Mouse (Mus musculus) cerebellum, adult 9-10 months (tissue): ENCODE measurements around the gene Ttc30a2.
"Not testable (repeated sequence)": the region's sequence is repeated elsewhere in the genome, so short reads cannot be mapped to it uniquely, and the experiment has no call there.

Source experiments
- DNase-seq: peaks from one replicate; pipeline ENCODE4 v3.0.0; 2022

Ttc30a2 gene

DNA sequence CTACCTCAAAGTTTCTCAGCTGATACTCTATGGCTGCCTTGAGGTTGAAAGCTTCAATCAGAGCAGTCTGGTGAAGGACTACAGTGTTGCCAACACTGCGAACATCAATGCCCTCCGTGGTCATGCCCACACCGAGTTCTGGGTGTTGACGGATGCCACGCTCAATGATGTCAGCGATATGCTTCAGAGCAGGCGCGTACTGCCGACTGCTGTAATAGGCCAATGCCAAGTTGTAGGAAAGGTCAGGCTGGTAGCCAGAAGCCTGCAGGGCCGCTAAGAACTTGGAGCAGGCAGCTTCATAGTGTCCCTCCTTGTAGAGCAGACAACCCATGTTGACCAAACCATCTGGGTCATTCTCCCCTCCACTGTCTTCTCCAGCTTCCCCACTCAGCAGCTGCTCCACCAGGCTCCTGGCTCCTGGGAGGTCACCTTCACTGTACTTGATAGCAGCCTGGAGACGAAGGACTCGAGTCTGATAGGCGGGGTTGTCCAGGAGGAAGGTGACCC is 3.0 kb upstream of the Ttc30a2 start:
- DNase-seq = peak; percentile 22

DNA sequence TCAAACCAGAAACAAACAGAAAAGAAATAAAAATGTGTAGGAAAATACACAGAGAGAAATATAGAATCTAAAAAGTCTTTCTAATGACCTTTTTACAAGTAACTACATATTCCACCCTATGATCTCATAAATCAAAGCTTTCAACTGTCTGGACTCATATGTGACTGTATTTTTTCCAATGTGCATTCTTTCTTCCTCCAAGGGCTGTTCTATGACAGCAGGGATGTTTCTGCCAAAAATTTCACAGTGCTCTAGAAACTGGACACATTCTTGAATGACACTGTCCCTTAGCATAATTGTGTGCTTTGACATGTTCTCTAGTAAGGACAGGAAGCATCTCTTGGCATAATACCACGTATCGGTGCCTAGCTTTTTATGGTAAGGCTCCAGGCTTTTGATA is 1.9 kb downstream of the Ttc30a2 start:
- not testable (repeated sequence) for DNase-seq

DNA sequence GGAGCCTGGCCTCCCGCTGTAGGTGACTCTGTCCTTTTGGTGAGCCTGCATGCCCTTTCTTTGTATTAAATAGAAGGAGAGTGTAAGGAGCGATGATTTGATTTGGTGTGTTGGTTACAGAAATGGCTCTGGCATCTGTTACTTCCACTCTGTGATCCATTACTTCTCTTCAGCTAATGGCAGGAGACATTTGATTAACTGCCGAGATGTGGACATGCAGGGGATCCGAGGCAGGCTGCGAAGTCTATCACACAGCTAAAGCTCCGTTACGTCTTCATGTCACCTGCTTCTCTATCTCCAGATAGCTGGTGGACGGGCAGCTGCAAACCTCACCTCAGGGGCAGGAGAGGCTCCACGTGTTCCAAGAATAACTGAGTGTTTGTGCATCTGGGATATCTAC is 3.8 kb downstream of the Ttc30a2 start:
- no peak for DNase-seq

DNA sequence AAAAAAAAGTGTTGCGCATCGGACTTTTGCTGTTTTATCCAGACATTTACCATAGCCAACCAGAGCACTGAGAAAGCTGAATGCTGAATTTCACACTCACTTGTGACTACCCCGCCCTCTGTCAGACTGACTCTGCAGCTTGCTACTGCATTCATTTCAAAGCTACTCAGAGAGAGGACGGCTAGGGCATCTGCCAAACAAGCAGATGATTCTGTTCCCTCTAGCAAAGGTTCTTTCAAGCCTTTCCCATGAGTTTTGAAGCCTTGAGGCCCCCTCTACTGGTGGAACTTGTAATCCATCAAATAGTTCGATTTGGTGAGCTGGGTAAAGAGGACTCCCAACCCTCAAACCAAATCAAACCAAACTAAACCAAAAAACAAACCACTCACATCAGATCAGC is 13.0 kb downstream of the Ttc30a2 start:
- DNase-seq = peak; percentile 82

DNA sequence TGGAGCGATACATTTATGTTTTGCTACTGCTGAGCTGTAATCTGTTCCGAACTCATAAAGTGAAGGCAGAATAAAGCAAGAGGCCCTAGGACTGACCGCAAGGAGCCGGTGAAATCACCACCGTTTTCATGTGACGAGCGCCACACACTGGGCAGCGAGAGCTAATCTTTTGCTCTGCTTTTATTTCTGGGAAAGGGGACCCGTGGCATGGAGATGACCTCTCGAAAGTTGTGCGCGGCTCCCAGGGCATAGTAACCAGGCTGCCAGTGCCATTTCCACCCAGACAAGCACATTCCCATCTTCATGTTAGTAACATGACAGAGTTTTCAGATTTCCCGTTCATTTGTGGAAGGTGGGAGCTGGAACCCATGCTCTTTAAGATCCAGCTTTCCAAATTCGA is 13.5 kb downstream of the Ttc30a2 start:
- peak; percentile 63 for DNase-seq

DNA sequence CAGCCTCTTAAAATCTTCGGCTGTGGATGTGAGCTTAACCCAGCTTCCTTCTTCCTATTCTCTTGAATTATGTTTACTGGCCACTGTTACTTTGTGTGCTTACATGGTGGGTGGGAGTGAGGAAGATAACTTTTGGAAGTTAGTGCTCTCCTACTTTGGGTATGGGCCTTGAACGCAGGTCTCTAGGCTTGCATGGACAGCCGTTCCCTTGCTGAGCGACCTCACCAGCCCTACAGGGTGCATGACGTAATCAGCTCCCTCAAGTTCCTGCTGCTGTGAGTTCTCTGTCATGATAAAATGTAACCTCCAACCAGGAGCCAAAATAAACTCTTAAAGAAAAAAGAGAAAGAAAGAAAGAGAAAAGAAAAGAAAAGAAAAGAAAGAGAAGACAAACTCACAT is 13.9 kb downstream of the Ttc30a2 start:
- no peak for DNase-seq

DNA sequence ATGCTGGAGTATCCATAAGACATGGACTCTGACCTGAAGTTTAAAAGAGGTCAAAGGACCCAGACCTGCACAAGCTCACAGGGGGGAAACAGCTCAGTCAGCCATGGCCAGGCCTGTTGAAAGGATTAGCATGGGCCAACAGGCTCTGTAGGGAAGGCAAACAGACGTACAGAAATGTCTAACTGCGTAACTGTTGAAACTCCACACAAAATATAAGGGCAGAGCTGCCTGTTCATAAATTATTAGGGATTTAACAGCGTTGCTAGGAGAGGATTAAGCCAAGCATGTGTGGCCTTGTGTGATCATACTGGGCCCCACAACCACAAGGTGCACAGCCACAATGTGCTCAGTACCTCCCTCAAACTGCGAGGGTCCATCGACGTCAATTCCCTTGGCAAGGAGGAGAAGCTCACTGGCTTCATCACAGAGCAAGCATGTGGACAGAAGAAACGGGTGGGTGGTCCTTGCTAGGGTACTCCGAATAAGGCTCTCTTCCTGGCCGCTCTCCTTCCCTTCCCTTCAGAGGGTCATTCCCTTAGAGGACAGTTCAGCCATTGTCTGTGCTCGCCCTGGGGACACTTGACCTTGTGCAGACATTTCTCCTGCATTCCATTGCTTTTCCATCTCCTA is 14.6 kb downstream of the Ttc30a2 start:
- no peak for DNase-seq

DNA sequence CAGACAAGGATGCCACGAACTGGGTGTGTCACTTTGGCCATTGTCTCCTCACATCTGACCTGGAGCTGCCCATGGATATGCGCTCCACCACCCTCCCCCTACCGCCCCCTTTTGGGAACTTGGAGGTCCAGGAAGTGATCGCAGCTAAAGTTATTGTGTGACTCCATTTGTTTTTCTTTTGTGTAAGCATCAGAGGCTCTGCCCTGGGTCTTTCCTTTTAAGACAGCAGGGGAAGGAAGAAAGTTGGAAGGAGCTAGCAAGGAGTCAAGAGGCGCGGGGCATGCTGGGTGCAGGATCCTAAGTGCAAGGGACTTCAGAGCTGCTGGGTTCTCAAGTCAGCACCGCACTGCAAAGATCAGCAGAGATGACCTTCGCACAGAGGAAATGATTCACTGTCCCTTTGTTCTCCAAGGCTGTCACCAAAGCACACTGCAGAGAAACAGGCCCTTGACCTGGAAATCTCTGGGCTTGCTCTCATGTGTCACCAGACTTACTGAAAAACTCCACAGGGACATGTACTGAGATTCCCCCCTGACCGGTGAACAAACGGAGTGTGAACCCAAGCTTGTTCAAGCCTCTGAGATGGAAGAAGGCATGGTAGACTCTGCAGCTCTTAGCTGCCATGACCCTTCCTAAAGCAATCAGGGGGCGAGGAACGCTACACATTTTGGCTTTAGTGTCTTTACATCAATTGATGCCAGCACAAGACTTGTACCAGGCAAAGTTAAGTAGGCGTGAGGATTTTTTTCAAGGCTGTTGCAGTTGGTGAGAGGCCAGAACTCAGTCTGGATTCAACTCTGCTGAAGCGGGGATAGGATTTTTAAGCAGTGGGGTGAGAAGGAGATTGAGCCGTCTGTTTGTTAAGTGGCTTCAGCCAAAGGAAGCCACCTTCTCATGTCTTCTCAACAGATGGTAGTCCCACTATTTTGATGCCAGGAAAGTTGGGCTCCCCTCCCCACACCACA is 17.3 kb downstream of the Ttc30a2 start:
- DNase-seq = no peak

DNA sequence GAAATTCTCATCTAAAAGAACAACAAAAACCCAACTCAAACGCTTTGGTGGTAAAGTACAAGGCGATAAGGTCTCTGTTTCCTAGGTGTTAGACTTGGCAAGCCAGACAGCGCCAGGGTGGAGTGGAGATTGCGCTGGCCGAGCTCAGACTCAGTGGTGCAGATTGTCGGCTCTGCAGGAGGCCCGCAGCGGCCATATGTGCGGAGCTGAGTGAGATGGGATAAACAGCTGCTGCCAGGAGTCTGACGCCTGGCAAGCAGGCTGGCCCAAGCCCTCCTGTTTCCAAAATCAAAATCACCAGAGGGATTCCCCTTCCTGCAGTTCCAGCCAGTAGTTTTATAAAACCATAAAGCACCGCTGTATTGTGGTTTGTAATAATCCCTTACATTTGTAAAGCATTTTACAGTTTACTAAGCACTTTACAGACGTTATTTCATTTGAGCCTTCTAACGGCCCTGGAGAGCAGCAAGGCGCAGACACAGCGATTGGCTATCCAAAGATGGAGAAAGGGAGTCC is 18.1 kb downstream of the Ttc30a2 start:
- peak; percentile 25 for DNase-seq

DNA sequence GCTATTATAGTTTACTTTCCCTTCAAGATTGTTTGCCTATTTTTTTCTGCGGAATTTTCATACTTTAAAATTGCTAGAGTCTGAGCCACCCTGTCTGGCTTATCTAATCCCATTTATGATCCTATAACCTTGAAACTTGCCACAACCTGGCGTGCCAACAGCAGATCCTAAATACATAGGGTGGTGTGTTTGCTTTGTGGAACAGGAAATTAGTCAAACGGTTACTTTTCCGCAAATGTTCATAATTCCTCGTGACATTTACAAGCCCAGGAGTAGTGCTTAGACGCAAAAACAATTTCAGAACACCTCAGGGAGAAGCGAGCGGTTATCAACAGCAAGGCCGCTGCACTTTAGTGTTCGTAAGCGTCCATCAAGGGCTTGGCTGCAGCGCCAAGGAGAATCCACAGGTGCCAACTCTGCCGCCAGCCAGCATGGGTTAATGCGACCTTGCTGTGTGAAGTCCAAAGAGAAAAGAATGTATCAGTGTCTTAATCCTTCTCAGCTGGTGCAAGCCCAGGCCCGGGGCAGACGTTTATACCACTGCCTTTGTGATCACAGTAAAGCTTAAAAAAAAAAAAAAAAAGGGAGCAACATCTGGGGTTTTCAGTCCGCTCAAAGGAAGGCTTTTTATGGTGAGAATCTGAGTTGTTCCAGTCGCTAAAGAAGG is 18.7 kb downstream of the Ttc30a2 start:
- no peak for DNase-seq

DNA sequence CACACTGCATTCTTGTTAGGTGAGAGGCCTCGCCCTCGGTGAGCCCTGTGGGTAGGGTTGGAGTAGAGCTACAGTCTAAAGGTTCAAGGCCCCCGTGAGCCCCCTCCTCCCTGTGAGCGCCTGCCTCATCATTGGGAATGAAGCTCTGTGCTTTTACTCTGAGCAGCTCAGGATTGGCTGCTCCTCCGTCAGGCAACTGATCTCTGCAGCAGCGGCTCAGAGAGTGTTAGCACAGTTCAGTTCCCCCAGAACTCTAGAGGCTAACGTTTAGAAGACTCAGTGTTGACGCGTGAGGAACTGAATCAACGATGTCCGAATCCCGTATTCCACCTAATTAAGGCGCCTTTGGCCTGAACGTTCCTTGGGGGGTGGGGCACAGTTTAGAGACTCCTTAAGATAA is 22.3 kb downstream of the Ttc30a2 start:
- DNase-seq = no peak

DNA sequence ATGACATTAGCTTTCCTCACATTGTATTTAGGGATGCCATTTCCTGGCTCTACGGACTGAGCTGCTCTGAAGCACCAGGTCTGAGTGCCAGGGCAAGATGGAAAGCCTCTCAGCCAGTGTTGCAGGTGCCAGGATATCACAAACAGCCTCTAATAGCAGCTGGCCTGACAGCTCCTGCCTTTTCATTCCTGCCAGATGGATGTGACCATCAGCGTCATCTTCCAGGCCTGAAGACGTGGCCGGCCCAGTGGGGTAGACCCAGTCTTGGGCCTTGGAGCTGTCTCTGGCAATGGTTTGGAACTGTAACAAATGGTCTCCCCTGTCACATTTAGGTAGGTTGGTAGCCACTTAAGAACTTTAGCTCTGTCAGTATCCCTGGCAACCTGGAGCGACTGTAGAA is 24.6 kb downstream of the Ttc30a2 start:
- no peak for DNase-seq

DNA sequence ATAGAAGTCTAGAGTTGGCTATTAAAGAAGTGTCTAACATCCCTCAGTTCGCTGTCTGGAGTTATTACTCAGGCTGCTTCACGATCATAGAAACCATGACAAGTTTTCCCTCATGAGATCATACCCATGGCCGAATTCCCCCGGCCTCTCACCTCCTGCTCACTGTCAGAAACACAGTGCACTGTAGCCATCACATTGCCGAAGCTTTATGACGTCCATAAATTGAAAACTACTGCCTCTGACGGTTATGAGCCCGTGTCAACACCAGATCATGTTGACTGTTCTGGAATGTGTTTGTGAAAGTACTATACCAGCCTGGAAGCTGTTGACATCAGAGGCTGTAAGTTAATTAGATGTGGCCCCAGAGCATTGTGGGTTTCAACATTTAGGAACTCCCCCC is 27.3 kb downstream of the Ttc30a2 start:
- DNase-seq = no peak

DNA sequence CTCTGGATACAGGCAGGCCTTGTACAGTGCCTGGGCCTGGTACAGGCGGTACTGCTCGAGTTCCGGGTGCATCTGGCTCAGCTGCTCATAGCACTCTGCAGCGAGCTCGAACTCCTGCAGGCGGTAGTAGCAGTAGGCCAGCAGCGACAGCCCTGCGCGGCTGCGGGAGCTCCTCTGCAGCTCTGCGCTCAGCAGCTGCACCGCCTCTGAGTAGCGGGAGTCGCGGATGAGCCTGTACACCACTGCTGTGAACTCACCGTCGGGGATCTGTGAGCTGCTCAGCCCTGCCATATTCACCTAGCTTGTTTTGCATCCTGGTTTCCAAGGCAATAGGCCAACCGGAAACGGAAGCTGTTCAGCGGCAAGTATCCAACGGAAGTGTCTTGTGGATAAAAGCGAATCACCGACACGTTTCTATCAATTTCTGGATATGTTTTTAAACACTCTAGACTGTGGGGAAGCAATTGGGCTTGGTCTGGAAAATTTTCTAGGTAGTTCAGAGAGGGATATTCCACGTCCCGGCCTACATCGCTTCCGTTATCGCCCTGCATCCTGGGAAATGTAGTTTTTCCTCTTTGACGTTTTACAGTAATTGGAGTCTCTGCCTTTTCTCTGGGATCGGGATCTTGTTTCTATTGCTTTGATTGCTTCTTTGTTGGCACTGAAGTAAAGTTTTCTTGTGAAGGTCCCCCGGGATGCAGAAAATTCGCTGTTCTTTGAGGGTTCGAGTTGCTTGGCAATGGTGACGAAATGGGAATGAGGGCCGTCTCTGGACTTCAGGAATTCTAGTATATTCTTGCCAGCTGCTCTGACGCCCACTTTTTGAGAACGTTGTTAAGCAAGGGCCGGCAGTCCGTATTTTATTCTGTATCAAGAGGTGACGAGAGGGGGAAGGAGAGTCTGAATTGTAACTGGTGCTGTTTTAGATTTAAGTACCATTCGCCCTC is 39.6 kb downstream of the Ttc30a2 start, which contains the start of gene Ttc30b:
Ttc30b (minus strand) TSS at position 469 of the 947 bp plus-strand sequence.
- peak; percentile 88 for DNase-seq

DNA sequence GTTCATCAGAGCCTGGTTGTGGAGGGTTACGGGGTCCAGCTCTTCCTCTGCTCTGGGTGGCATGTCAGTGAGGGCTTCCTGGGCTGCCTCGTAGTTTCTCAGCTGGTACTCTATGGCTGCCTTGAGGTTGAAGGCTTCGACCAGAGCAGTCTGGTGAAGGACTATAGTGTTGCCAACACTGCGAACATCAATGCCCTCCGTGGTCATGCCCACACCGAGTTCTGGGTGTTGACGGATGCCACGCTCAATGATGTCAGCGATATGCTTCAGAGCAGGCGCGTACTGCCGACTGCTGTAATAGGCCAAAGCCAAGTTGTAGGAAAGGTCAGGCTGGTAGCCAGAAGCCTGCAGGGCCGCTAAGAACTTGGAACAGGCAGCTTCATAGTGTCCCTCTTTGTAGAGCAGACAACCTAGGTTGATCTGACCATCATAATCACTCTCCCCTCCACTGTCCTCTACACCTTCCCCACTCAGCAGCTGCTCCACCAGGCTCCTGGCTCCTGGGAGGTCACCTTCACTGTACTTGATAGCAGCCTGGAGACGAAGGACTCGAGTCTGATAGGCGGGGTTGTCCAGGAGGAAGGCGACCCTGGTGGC is 40.4 kb downstream of the Ttc30a2 start:
- peak; percentile 62 for DNase-seq

DNA sequence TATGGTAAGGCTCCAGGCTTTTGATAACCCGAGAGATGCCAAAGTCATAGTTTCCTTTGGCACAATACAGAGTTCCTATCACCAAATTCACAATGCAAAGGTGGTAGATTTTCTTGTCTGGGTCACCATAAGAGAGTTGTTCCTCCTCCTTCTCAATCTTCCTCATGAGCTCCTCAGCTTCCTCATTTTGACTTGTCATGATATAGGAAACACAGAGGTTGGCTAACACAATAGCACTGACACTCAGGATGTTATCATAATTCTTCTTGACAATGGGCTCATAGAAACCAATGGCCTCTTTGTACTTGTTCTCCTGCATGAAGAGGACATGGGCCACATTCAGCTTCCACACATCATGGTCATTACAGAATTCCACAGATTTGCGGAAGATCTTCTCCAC is 41.3 kb downstream of the Ttc30a2 start:
- DNase-seq = not testable (repeated sequence)

DNA sequence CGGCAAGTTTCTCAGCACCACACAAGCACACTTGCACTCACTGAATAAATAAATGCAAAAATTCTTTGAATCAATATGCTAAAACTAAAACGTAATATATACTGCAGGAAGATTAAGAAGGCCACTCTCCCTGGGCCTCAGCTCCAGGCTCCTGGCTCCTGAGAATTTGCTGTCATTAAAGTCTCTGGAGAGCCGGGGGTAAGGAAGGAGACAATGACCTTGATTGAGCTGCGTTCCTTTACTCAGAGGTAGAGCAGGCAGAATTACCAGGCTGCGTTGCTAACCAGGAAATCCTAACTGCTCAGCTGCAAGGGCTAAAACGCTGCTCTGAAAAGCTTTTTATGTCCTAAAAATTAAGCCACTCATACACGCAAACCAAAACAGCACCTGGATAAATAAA is 44.4 kb downstream of the Ttc30a2 start:
- DNase-seq = no peak

DNA sequence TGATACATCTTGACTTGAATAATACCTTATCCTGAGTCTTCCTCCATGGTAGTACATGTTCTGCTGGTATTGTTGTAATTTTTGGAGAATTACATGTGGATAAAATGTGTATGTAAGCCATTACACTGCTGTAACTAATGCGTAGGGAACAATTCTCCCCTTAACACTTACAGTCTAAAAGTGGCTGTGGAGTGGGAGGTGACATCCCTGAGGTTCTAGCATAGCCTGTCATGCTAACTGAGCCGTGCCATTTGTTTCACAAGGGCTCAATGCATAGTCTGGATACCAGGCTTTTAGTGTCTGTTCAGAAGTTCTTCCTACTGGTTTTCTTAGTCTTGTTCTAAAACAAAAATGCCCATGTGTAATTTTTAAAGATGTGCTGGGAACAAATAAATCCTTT is 47.0 kb downstream of the Ttc30a2 start:
- no peak for DNase-seq

DNA sequence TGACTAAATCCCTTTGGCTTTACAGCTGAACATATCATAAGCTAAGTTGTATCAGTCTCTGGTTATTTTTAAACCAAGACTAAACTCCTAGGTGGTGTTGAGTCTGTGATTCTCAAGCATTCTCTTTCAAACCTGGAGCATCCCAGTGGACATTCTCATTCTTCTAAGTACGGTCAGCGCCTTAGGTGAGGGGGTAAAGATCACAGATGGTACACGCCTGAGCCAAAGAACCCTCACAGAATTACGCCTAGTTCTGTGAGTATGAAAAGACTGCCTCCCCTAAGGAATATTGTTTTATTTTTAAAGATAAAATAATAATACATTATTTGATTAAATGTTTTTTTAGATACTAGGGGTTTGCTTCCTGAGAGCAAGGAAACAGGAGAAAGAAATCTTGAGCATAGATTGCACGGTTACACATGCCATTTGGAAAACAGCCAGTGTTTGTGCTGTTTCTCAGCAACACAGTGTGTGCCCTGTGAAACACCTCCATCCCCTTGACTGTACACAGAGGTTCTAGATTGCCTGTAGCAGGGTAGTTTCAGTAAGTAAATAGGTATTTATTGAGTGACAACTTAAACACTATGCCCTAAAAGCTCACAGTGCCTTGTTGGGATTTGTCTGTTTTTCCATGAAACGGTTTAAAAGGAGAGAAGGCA is 48.1 kb downstream of the Ttc30a2 start:
- peak; percentile 28 for DNase-seq

DNA sequence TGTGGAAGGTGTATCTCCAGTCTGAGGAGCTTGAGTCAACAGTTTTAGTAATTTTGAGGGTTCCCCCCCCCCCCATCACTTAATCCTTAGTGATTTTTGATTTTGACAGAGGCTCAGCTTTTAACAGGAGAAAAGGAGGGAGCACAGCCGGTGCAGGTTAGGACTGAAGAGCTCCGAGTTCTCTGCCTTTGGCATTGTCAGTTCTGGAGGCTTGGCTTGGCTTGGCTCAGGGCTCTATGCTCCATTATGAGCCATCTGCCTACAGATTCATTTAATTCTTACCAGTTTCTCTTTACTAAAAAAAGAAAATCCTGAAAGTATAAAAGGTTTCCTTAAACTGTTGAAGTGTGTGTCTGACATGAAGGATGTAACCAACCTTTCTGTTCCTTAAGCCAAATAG is 48.8 kb downstream of the Ttc30a2 start:
- peak; percentile 69 for DNase-seq

DNA sequence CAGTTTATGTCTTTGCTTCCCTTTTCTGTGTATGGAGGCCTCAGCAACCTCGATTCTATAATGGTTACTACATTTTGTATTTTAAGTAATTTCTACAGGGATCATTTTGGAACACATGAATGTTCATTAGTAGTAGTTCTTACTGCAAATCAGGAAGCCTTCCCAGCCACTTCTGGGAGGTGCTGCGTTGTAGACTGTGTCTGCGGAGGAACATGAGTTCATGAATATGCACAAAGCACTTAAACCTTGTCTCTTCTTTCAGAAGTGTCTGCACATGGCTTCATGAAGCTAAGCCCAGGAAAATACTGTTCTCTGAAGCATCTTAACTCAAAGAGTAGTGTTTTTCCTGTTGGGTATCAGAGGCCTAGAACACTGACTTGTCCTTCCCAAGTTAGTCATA is 50.0 kb downstream of the Ttc30a2 start:
- DNase-seq = no peak
